Mouse (Mus musculus) inflammation-experienced regulatory T-cells (primary cell): ENCODE data around the gene Ccdc152. TPM values are rescaled to one million over a fixed set of nuclear protein-coding genes. Genes with fewer than 3 reads are reported as not detected.

Experiments
- polyA plus RNA-seq, 2 experiments: library from polyadenylated mRNA; unstranded; fragments of 100-300 nt; shearing (Covaris generic); gene quantifications; one replicate each; pipeline ENCODE4 v1.2.1; 2017

The Ccdc152 gene
- polyA plus RNA-seq, result under 1 TPM; 0.43 to 0.56 TPM

GRCm38 (mm10) chr15:3303426-3303825 lies at the start of gene Ccdc152:
TSS of gene Ccdc152 (minus strand) at chr15:3303526.

GRCm38 (mm10) chr15:3268247-3268646 lies 35.1 kb downstream of the Ccdc152 start, which contains the start of gene Selenop:
TSS of gene Selenop (plus strand) at chr15:3268547.

Other genes starting within 250 kb of the Ccdc152 start
- 100 to 1,000 TPM; 151 to 160 TPM for gene Selenop, start 35.0 kb downstream of the Ccdc152 start, polyA plus RNA-seq